11 mouse cellular contexts compared by ENCODE assay signal in the genomic region with DNA sequence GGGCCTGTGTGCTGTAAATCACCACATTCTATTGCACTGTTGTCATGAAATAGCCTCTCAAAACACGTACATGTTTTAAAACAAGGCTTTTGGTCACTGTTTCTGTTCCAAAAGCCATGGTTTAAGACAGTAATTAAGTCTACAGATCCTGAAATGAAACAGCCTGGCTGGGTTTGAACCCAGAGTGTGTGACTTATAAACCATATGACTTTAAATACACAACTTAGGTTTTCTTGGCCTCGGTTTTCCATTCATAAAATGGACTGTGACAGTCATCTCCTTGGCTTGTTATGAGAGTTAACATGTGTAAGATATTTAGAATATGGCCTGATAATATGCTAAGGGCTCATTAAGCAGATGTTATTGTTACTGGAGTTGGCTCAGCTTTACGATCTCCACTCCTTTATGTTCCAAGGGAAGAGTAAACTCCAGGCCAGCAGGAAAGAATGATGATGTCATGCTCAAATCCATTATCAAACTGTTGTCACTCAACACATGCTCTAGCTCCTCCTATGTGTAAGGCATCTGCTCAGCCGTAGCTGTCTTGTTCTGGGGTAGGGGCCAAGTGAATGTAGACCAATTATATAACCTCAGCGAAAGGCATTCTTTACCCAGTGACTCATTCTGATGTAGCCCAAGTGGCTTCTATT.
DNase-seq lines count a peak whose midpoint lies in the region; ATAC-seq and TF ChIP-seq lines count a peak whose summit lies in the region.
"Had no signal": no experiment of that assay in that cellular context is flagged by ENCODE, and none has a peak within 500 bp of the region (broad histone marks: within the 10 kb centered on the region; RNA-seq: fewer than 3 reads in every experiment).

No protein-coding gene starts in this region.

- no peaks in the 10 kb centered on the region for H3K36me3 ChIP-seq in embryonic facial prominence, embryonic 14.5 days (ENCODE audit: control insufficient read depth, insufficient read depth, low read length)
- no peaks in the 10 kb centered on the region for H3K36me3 ChIP-seq in embryonic facial prominence, embryonic 10.5 days (replicated peaks)
- no peaks in the 10 kb centered on the region for H3K36me3 ChIP-seq in midbrain, embryonic 11.5 days (ENCODE audit: control insufficient read depth, insufficient read depth, low read length)
- no peaks in the 10 kb centered on the region for H3K36me3 ChIP-seq in midbrain, embryonic 16.5 days (ENCODE audit: control insufficient read depth, insufficient read depth, low read length)
- H3K36me3 ChIP-seq in intestine, embryonic 16.5 days (ENCODE audit: control insufficient read depth, insufficient read depth, low read length) = no peaks in the 10 kb centered on the region
- H3K36me3 ChIP-seq in liver, postnatal 0 days (replicated peaks; ENCODE audit: insufficient read depth, low read length) = no peaks in the 10 kb centered on the region

- H3K9ac ChIP-seq in embryonic facial prominence, embryonic 14.5 days (ENCODE audit: low read depth, low read length) = no peak overlapping the region
- no peak overlapping the region for H3K9ac ChIP-seq in midbrain, embryonic 11.5 days (ENCODE audit: low read length)
- no peak overlapping the region for H3K9ac ChIP-seq in midbrain, embryonic 16.5 days (ENCODE audit: low read depth, low read length)
- no peak overlapping the region for H3K9ac ChIP-seq in intestine, embryonic 16.5 days (ENCODE audit: low read depth, low read length)
- no peak overlapping the region for H3K9ac ChIP-seq in liver, postnatal 0 days (replicated peaks)

- no peak overlapping the region for H3K4me2 ChIP-seq in embryonic facial prominence, embryonic 14.5 days (ENCODE audit: low read depth, low read length)
- H3K4me2 ChIP-seq in midbrain, embryonic 11.5 days = no peak overlapping the region
- H3K4me2 ChIP-seq in midbrain, embryonic 16.5 days (ENCODE audit: low read length) = no peak overlapping the region
- no peak overlapping the region for H3K4me2 ChIP-seq in intestine, embryonic 16.5 days (ENCODE audit: low read depth, low read length)
- no peak overlapping the region for H3K4me2 ChIP-seq in liver, postnatal 0 days (ENCODE audit: low read depth, low read length)

- H3K4me3 ChIP-seq in embryonic facial prominence, embryonic 14.5 days (ENCODE audit: low read depth, low read length) = no peak overlapping the region
- no peak overlapping the region for H3K4me3 ChIP-seq in embryonic facial prominence, embryonic 10.5 days
- H3K4me3 ChIP-seq in midbrain, embryonic 11.5 days (ENCODE audit: low read depth, low read length) = no peak overlapping the region
- no peak overlapping the region for H3K4me3 ChIP-seq in midbrain, embryonic 16.5 days (ENCODE audit: low read depth, low read length)
- no peak overlapping the region for H3K4me3 ChIP-seq in intestine, embryonic 16.5 days (ENCODE audit: low read length)
- H3K4me3 ChIP-seq in liver, postnatal 0 days (ENCODE audit: low read depth, low read length) = no peak overlapping the region

- ATAC-seq in embryonic facial prominence, embryonic 14.5 days (ENCODE audit: low read depth) = peak; percentile 47; the same call in 1 of the 2 replicates
- ATAC-seq in midbrain, embryonic 11.5 days (ENCODE audit: low FRiP score) = no peak
- ATAC-seq in midbrain, embryonic 16.5 days = no peak
- ATAC-seq in intestine, embryonic 16.5 days = peak; percentile 80
- ATAC-seq in liver, postnatal 0 days = no peak
- ATAC-seq: inflammation-experienced regulatory T-cells, adult 6 months had no signal

- H3K27ac ChIP-seq in embryonic facial prominence, embryonic 14.5 days (replicated peaks; ENCODE audit: low read depth, low read length) = no peak overlapping the region
- H3K27ac ChIP-seq in embryonic facial prominence, embryonic 10.5 days (replicated peaks) = no peak overlapping the region
- H3K27ac ChIP-seq in midbrain, embryonic 11.5 days (ENCODE audit: low read depth, low read length) = no peak overlapping the region
- no peak overlapping the region for H3K27ac ChIP-seq in midbrain, embryonic 16.5 days (ENCODE audit: low read length)
- H3K27ac ChIP-seq in intestine, embryonic 16.5 days (ENCODE audit: low read length) = no peak overlapping the region
- no peak overlapping the region for H3K27ac ChIP-seq in liver, postnatal 0 days (ENCODE audit: low read depth)

- no peak for TF ChIP-seq EP300 in liver, postnatal 0 days (IDR thresholded peaks at IDR 0.05; ENCODE audit: low read depth)

- H3K9me3 ChIP-seq in embryonic facial prominence, embryonic 14.5 days (ENCODE audit: control insufficient read depth, low read length) = no peaks in the 10 kb centered on the region
- H3K9me3 ChIP-seq in embryonic facial prominence, embryonic 10.5 days = no peaks in the 10 kb centered on the region
- no peaks in the 10 kb centered on the region for H3K9me3 ChIP-seq in midbrain, embryonic 11.5 days (ENCODE audit: control insufficient read depth, low read length)
- no peaks in the 10 kb centered on the region for H3K9me3 ChIP-seq in midbrain, embryonic 16.5 days (replicated peaks; ENCODE audit: control insufficient read depth, low read length, poor library complexity, severe bottlenecking)
- no peaks in the 10 kb centered on the region for H3K9me3 ChIP-seq in intestine, embryonic 16.5 days (ENCODE audit: control insufficient read depth, low read length)
- H3K9me3 ChIP-seq in liver, postnatal 0 days (ENCODE audit: low read length) = no peaks in the 10 kb centered on the region

- H3K4me1 ChIP-seq in embryonic facial prominence, embryonic 14.5 days (ENCODE audit: control insufficient read depth, insufficient read depth, low read length) = no peaks in the 10 kb centered on the region
- H3K4me1 ChIP-seq in embryonic facial prominence, embryonic 10.5 days = no peaks in the 10 kb centered on the region
- H3K4me1 ChIP-seq in midbrain, embryonic 11.5 days (ENCODE audit: control insufficient read depth, insufficient read depth, low read length) = no peaks in the 10 kb centered on the region
- H3K4me1 ChIP-seq in midbrain, embryonic 16.5 days (ENCODE audit: control insufficient read depth, insufficient read depth, low read length) = no peaks in the 10 kb centered on the region
- H3K4me1 ChIP-seq in intestine, embryonic 16.5 days (ENCODE audit: control insufficient read depth, insufficient read depth, low read length) = no peaks in the 10 kb centered on the region
- H3K4me1 ChIP-seq in liver, postnatal 0 days (ENCODE audit: insufficient read depth) = no peaks in the 10 kb centered on the region

- no peaks in the 10 kb centered on the region for H3K27me3 ChIP-seq in embryonic facial prominence, embryonic 14.5 days (replicated peaks; ENCODE audit: control insufficient read depth, insufficient read depth, low read length)
- 0 out of 2 replicates have a peak, but pooled peaks cover 4% of the 10 kb centered on the region for H3K27me3 ChIP-seq in embryonic facial prominence, embryonic 10.5 days (replicated peaks; ENCODE audit: low read depth, poor library complexity, severe bottlenecking)
- H3K27me3 ChIP-seq in midbrain, embryonic 11.5 days (ENCODE audit: control insufficient read depth, insufficient read depth, low read length) = no peaks in the 10 kb centered on the region
- no peaks in the 10 kb centered on the region for H3K27me3 ChIP-seq in midbrain, embryonic 16.5 days (ENCODE audit: control insufficient read depth, insufficient read depth, low read depth, low read length)
- no peaks in the 10 kb centered on the region for H3K27me3 ChIP-seq in intestine, embryonic 16.5 days (replicated peaks; ENCODE audit: control insufficient read depth, insufficient read depth, low read length)
- no peaks in the 10 kb centered on the region for H3K27me3 ChIP-seq in liver, postnatal 0 days (ENCODE audit: insufficient read depth, low read length)

- WGBS in embryonic facial prominence, embryonic 14.5 days = 61% methylated on average over 5 of the region's 5 CpGs
- WGBS in embryonic facial prominence, embryonic 10.5 days = 87% methylated on average over 5 of the region's 5 CpGs
- WGBS in midbrain, embryonic 11.5 days = 84% methylated on average over 5 of the region's 5 CpGs
- WGBS in midbrain, embryonic 16.5 days = 86% methylated on average over 5 of the region's 5 CpGs
- 51% methylated on average over 5 of the region's 5 CpGs for WGBS in intestine, embryonic 16.5 days
- 56% methylated on average over 5 of the region's 5 CpGs for WGBS in liver, postnatal 0 days (ENCODE audit: insufficient replicate concordance)

- no peak for TF ChIP-seq CTCF in liver, postnatal 0 days (IDR thresholded peaks at IDR 0.05; ENCODE audit: low read depth)

- peak; percentile 69 for DNase-seq in embryonic facial prominence, embryonic 14.5 days (ENCODE audit: low spot score)
- no peak for DNase-seq in embryonic facial prominence, embryonic 10.5 days (ENCODE audit: low spot score)
- DNase-seq in midbrain, embryonic 11.5 days (ENCODE audit: low spot score, missing footprints) = peak; percentile 54
- no peak for DNase-seq in retina, embryonic 14.5 days (ENCODE audit: low spot score)
- DNase-seq in liver, postnatal 0 days = no peak
- no peak for DNase-seq in urinary bladder, postnatal 25 days (ENCODE audit: low spot score)
- DNase-seq: cerebellum, postnatal 36 days; retina, postnatal 1 day had no signal

Comparison
In these comparisons a context has a peak if more than half of its experiments do, and no peak if none do; other contexts are left out.
1. DNase-seq: peak in embryonic facial prominence, embryonic 14.5 days (single experiment) and midbrain, embryonic 11.5 days (single experiment); none in embryonic facial prominence, embryonic 10.5 days (single experiment), retina, embryonic 14.5 days (single experiment), liver, postnatal 0 days (single experiment) and urinary bladder, postnatal 25 days (single experiment).
2. ATAC-seq: peak in embryonic facial prominence, embryonic 14.5 days (single experiment) and intestine, embryonic 16.5 days (single experiment); none in midbrain, embryonic 11.5 days (single experiment), midbrain, embryonic 16.5 days (single experiment) and liver, postnatal 0 days (single experiment).